In genomic region chr3:95200562-95200961, GRCm38 (mm10) we compare ENCODE assay signal across 20 mouse cellular contexts. TPM values are rescaled to one million over a fixed set of nuclear protein-coding genes. Genes with fewer than 3 reads are reported as not detected.
DNase-seq lines count a peak whose midpoint lies in the region; ATAC-seq and TF ChIP-seq lines count a peak whose summit lies in the region.
"Had no signal": no experiment of that assay in that cellular context is flagged by ENCODE, and none has a peak within 500 bp of the region (broad histone marks: within the 10 kb centered on the region; RNA-seq: fewer than 3 reads in every experiment).

No protein-coding gene starts in this region.

- ATAC-seq in forebrain, postnatal 0 days = peak; percentile 65
- no peak for ATAC-seq in kidney, embryonic 16.5 days (ENCODE audit: low FRiP score, low TSS enrichment)
- no peak for ATAC-seq in kidney, embryonic 14.5 days (ENCODE audit: low FRiP score, low TSS enrichment)
- ATAC-seq in stomach, postnatal 0 days (ENCODE audit: low FRiP score, low TSS enrichment) = no peak
- ATAC-seq: forebrain, embryonic 16.5 days had no signal

- no peaks in the 10 kb centered on the region for H3K27me3 ChIP-seq in forebrain, postnatal 0 days (ENCODE audit: insufficient read depth, low read length)
- H3K27me3 ChIP-seq in forebrain, embryonic 10.5 days (ENCODE audit: poor library complexity, severe bottlenecking) = no peaks in the 10 kb centered on the region
- no peaks in the 10 kb centered on the region for H3K27me3 ChIP-seq in kidney, embryonic 16.5 days (ENCODE audit: insufficient read depth, low read length)
- no peaks in the 10 kb centered on the region for H3K27me3 ChIP-seq in kidney, embryonic 14.5 days (ENCODE audit: control insufficient read depth, insufficient read depth, low read length)
- no peaks in the 10 kb centered on the region for H3K27me3 ChIP-seq in stomach, postnatal 0 days (ENCODE audit: control insufficient read depth, insufficient read depth, low read length)
- H3K27me3 ChIP-seq: forebrain, embryonic 12.5 days; heart, embryonic 13.5 days; hindbrain, embryonic 15.5 days had no signal

- H3K9me3 ChIP-seq in forebrain, postnatal 0 days (ENCODE audit: low read length) = no peaks in the 10 kb centered on the region
- no peaks in the 10 kb centered on the region for H3K9me3 ChIP-seq in forebrain, embryonic 10.5 days
- H3K9me3 ChIP-seq in kidney, embryonic 16.5 days (ENCODE audit: low read length) = no peaks in the 10 kb centered on the region
- H3K9me3 ChIP-seq in kidney, embryonic 14.5 days (ENCODE audit: control insufficient read depth, low read length) = no peaks in the 10 kb centered on the region
- H3K9me3 ChIP-seq in stomach, postnatal 0 days (ENCODE audit: control insufficient read depth, low read length) = no peaks in the 10 kb centered on the region
- H3K9me3 ChIP-seq: forebrain, embryonic 12.5 days; heart, embryonic 13.5 days; hindbrain, embryonic 15.5 days had no signal

- peak; percentile 47 for DNase-seq in forebrain, postnatal 0 days
- no peak for DNase-seq in forebrain, embryonic 10.5 days (ENCODE audit: extremely low spot score, low spot score)
- peak; percentile 59 for DNase-seq in brain, adult 2 months (ENCODE audit: low read depth, low spot score)
- no peak for DNase-seq in stomach, postnatal 0 days (ENCODE audit: low spot score)
- no peak for DNase-seq in left cerebral cortex, postnatal 36 days (ENCODE audit: low spot score in 2 of 2)
- DNase-seq: adrenal gland, postnatal 10 days; cerebellum, adult 18-20 months; cerebellum, adult 9-11 months; cerebellum, postnatal 36 days; gastrocnemius, postnatal 36 days; heart, postnatal 36 days had no signal

- peaks cover 31% of the 10 kb centered on the region for H3K36me3 ChIP-seq in forebrain, postnatal 0 days (ENCODE audit: insufficient read depth)
- H3K36me3 ChIP-seq in forebrain, embryonic 10.5 days (replicated peaks) = peaks cover 99% of the 10 kb centered on the region
- H3K36me3 ChIP-seq in kidney, embryonic 16.5 days (ENCODE audit: insufficient read depth, low read length) = peaks cover 64% of the 10 kb centered on the region
- peaks cover 79% of the 10 kb centered on the region for H3K36me3 ChIP-seq in kidney, embryonic 14.5 days (ENCODE audit: control insufficient read depth, insufficient read depth, low read length)
- peaks cover 47% of the 10 kb centered on the region for H3K36me3 ChIP-seq in stomach, postnatal 0 days (ENCODE audit: control insufficient read depth, insufficient read depth, low read length)

- H3K27ac ChIP-seq in forebrain, postnatal 0 days (ENCODE audit: low read depth, low read length) = peak overlapping the region; percentile 35; the same call in 1 of the 2 replicates
- H3K27ac ChIP-seq in forebrain, embryonic 10.5 days = no peak overlapping the region
- peak overlapping the region; percentile 83 for H3K27ac ChIP-seq in kidney, embryonic 16.5 days (ENCODE audit: low read length)
- no peak overlapping the region for H3K27ac ChIP-seq in kidney, embryonic 14.5 days (ENCODE audit: low read depth, low read length)
- peak overlapping the region; percentile 69 for H3K27ac ChIP-seq in stomach, postnatal 0 days (replicated peaks)
- H3K27ac ChIP-seq: forebrain, embryonic 12.5 days; heart, embryonic 13.5 days; hindbrain, embryonic 15.5 days had no signal

- H3K4me2 ChIP-seq in forebrain, postnatal 0 days (ENCODE audit: low read depth) = no peak overlapping the region
- H3K4me2 ChIP-seq in kidney, embryonic 16.5 days (replicated peaks; ENCODE audit: low read depth, low read length) = no peak overlapping the region
- no peak overlapping the region for H3K4me2 ChIP-seq in kidney, embryonic 14.5 days (replicated peaks; ENCODE audit: low read depth, low read length)
- H3K4me2 ChIP-seq in stomach, postnatal 0 days (replicated peaks; ENCODE audit: low read depth) = no peak overlapping the region
- H3K4me2 ChIP-seq: forebrain, embryonic 12.5 days; heart, embryonic 13.5 days; hindbrain, embryonic 15.5 days had no signal

- H3K9ac ChIP-seq in forebrain, postnatal 0 days = no peak overlapping the region
- no peak overlapping the region for H3K9ac ChIP-seq in kidney, embryonic 16.5 days (replicated peaks; ENCODE audit: low read length)
- no peak overlapping the region for H3K9ac ChIP-seq in kidney, embryonic 14.5 days (ENCODE audit: low read depth, low read length)
- no peak overlapping the region for H3K9ac ChIP-seq in stomach, postnatal 0 days (ENCODE audit: low read length)
- H3K9ac ChIP-seq: forebrain, embryonic 12.5 days; heart, embryonic 13.5 days; hindbrain, embryonic 15.5 days had no signal

- no peak overlapping the region for H3K4me3 ChIP-seq in forebrain, postnatal 0 days (ENCODE audit: low read depth, low read length)
- no peak overlapping the region for H3K4me3 ChIP-seq in forebrain, embryonic 10.5 days
- H3K4me3 ChIP-seq in kidney, embryonic 16.5 days (ENCODE audit: low read length) = no peak overlapping the region
- no peak overlapping the region for H3K4me3 ChIP-seq in kidney, embryonic 14.5 days (ENCODE audit: low read length)
- H3K4me3 ChIP-seq in stomach, postnatal 0 days (ENCODE audit: low read depth, low read length) = no peak overlapping the region
- H3K4me3 ChIP-seq: forebrain, embryonic 12.5 days; heart, embryonic 13.5 days; hindbrain, embryonic 15.5 days had no signal

- intact Hi-C loops in left cerebral cortex, postnatal 36 days (cut with DNase I) = no loop called here

- no peaks in the 10 kb centered on the region for H3K4me1 ChIP-seq in forebrain, postnatal 0 days (ENCODE audit: insufficient read depth)
- no peaks in the 10 kb centered on the region for H3K4me1 ChIP-seq in forebrain, embryonic 10.5 days
- H3K4me1 ChIP-seq in kidney, embryonic 16.5 days (ENCODE audit: insufficient read depth, low read length) = no peaks in the 10 kb centered on the region
- H3K4me1 ChIP-seq in kidney, embryonic 14.5 days (ENCODE audit: control insufficient read depth, insufficient read depth, low read length) = no peaks in the 10 kb centered on the region; the same call in 1 of the 2 replicates
- no peaks in the 10 kb centered on the region for H3K4me1 ChIP-seq in stomach, postnatal 0 days (replicated peaks; ENCODE audit: control insufficient read depth, insufficient read depth)
- H3K4me1 ChIP-seq: forebrain, embryonic 12.5 days; heart, embryonic 13.5 days; hindbrain, embryonic 15.5 days had no signal

- no peak for TF ChIP-seq CTCF in forebrain, postnatal 0 days (IDR thresholded peaks at IDR 0.05; ENCODE audit: low read depth)
- no peak for TF ChIP-seq CTCF in stomach, postnatal 0 days (IDR thresholded peaks at IDR 0.05; ENCODE audit: low read depth)

- whole genome bisulfite sequencing in forebrain, postnatal 0 days = 53% methylated on average over 2 of the region's 2 CpGs
- 81% methylated on average over 2 of the region's 2 CpGs for WGBS in forebrain, embryonic 10.5 days
- WGBS in kidney, embryonic 16.5 days = 71% methylated on average over 2 of the region's 2 CpGs
- WGBS in kidney, embryonic 14.5 days = 75% methylated on average over 2 of the region's 2 CpGs
- WGBS in stomach, postnatal 0 days = 70% methylated on average over 2 of the region's 2 CpGs

- no peak for TF ChIP-seq EP300 in stomach, postnatal 0 days (optimal IDR thresholded peaks at IDR 0.05)

RNA-seq across cellular contexts. Expression of gene Gabpb2, which starts 17.2 kb away (rescaled TPM):
- 6.1 and 9.9 TPM in 2 replicates for total RNA-seq in forebrain, postnatal 0 days (2014; rRNA removed)
- polyA plus RNA-seq in forebrain, postnatal 0 days (2015; fragmentation: Nextera tagmentation; extraction: Ambion mirVana) = 0.54 and 1.5 TPM in 2 replicates
- 13.5 and 13.7 TPM in 2 replicates for polyA plus RNA-seq in forebrain, embryonic 10.5 days (2016; fragmentation: Nextera tagmentation; extraction: Ambion mirVana)
- 8.8 and 10.8 TPM in 2 replicates for polyA plus RNA-seq in kidney, embryonic 16.5 days (2015; fragmentation: Nextera tagmentation; extraction: Ambion mirVana)
- polyA plus RNA-seq in kidney, embryonic 14.5 days (2014; fragmentation: Nextera tagmentation; extraction: Ambion mirVana) = 9.7 and 15.4 TPM in 2 replicates
- 3.3 and 3.4 TPM in 2 replicates for polyA plus RNA-seq in stomach, postnatal 0 days (2015; fragmentation: Nextera tagmentation; extraction: Ambion mirVana)
- 10 to 100 TPM in 1 of 2 experiments, 1 to 10 TPM in 1; 6.3 to 13.4 TPM for total RNA-seq in left cerebral cortex, postnatal 36 days (2021)

RNA-seq across cellular contexts. Expression of gene Cdc42se1, which starts 28.0 kb away (rescaled TPM):
- total RNA-seq in forebrain, postnatal 0 days (2014; rRNA removed) = 55.7 and 68.0 TPM in 2 replicates
- 54.2 and 54.9 TPM in 2 replicates for polyA plus RNA-seq in forebrain, postnatal 0 days (2015; fragmentation: Nextera tagmentation; extraction: Ambion mirVana)
- 95.5 and 104 TPM in 2 replicates for polyA plus RNA-seq in forebrain, embryonic 10.5 days (2016; fragmentation: Nextera tagmentation; extraction: Ambion mirVana)
- 90.3 and 94.4 TPM in 2 replicates for polyA plus RNA-seq in kidney, embryonic 16.5 days (2015; fragmentation: Nextera tagmentation; extraction: Ambion mirVana)
- polyA plus RNA-seq in kidney, embryonic 14.5 days (2014; fragmentation: Nextera tagmentation; extraction: Ambion mirVana) = 109 and 113 TPM in 2 replicates
- polyA plus RNA-seq in stomach, postnatal 0 days (2015; fragmentation: Nextera tagmentation; extraction: Ambion mirVana) = 88.1 and 99.4 TPM in 2 replicates
- 10 to 100 TPM; 64.4 to 68.0 TPM for total RNA-seq in left cerebral cortex, postnatal 36 days (2021)

RNA-seq across cellular contexts. Expression of gene Mllt11, which starts 31.4 kb away (rescaled TPM):
- 207 and 235 TPM in 2 replicates for total RNA-seq in forebrain, postnatal 0 days (2014; rRNA removed)
- 578 and 712 TPM in 2 replicates for polyA plus RNA-seq in forebrain, postnatal 0 days (2015; fragmentation: Nextera tagmentation; extraction: Ambion mirVana)
- polyA plus RNA-seq in forebrain, embryonic 10.5 days (2016; fragmentation: Nextera tagmentation; extraction: Ambion mirVana) = 19.6 and 22.4 TPM in 2 replicates
- polyA plus RNA-seq in kidney, embryonic 16.5 days (2015; fragmentation: Nextera tagmentation; extraction: Ambion mirVana) = 14.0 and 16.6 TPM in 2 replicates
- 18.5 and 19.1 TPM in 2 replicates for polyA plus RNA-seq in kidney, embryonic 14.5 days (2014; fragmentation: Nextera tagmentation; extraction: Ambion mirVana)
- polyA plus RNA-seq in stomach, postnatal 0 days (2015; fragmentation: Nextera tagmentation; extraction: Ambion mirVana) = 11.0 and 11.8 TPM in 2 replicates
- 100 to 1,000 TPM; 292 to 336 TPM for total RNA-seq in left cerebral cortex, postnatal 36 days (2021)

RNA-seq across cellular contexts. Expression of gene Sema6c, which starts 40.3 kb away (rescaled TPM):
- 75.2 and 94.1 TPM in 2 replicates for total RNA-seq in forebrain, postnatal 0 days (2014; rRNA removed)
- 24.2 and 28.4 TPM in 2 replicates for polyA plus RNA-seq in forebrain, postnatal 0 days (2015; fragmentation: Nextera tagmentation; extraction: Ambion mirVana)
- polyA plus RNA-seq in forebrain, embryonic 10.5 days (2016; fragmentation: Nextera tagmentation; extraction: Ambion mirVana) = 3.9 and 4.2 TPM in 2 replicates
- 3.0 and 3.1 TPM in 2 replicates for polyA plus RNA-seq in kidney, embryonic 16.5 days (2015; fragmentation: Nextera tagmentation; extraction: Ambion mirVana)
- polyA plus RNA-seq in kidney, embryonic 14.5 days (2014; fragmentation: Nextera tagmentation; extraction: Ambion mirVana) = 5.3 and 5.8 TPM in 2 replicates
- polyA plus RNA-seq in stomach, postnatal 0 days (2015; fragmentation: Nextera tagmentation; extraction: Ambion mirVana) = 1.7 and 2.2 TPM in 2 replicates
- 10 to 100 TPM; 20.2 to 21.0 TPM for total RNA-seq in left cerebral cortex, postnatal 36 days (2021)

RNA-seq across cellular contexts. Expression of gene Gm128, which starts 40.8 kb away (rescaled TPM):
- 0.29 TPM in 1 of 2 replicates, not detected in the other for total RNA-seq in forebrain, postnatal 0 days (2014; rRNA removed)
- polyA plus RNA-seq in forebrain, postnatal 0 days (2015; fragmentation: Nextera tagmentation; extraction: Ambion mirVana) = 0.11 and 0.28 TPM in 2 replicates
- 0.23 and 0.30 TPM in 2 replicates for polyA plus RNA-seq in forebrain, embryonic 10.5 days (2016; fragmentation: Nextera tagmentation; extraction: Ambion mirVana)
- polyA plus RNA-seq in kidney, embryonic 16.5 days (2015; fragmentation: Nextera tagmentation; extraction: Ambion mirVana) = 0.53 and 0.55 TPM in 2 replicates
- polyA plus RNA-seq in kidney, embryonic 14.5 days (2014; fragmentation: Nextera tagmentation; extraction: Ambion mirVana) = 0.19 and 0.57 TPM in 2 replicates
- 0.21 and 0.38 TPM in 2 replicates for polyA plus RNA-seq in stomach, postnatal 0 days (2015; fragmentation: Nextera tagmentation; extraction: Ambion mirVana)
- total RNA-seq in left cerebral cortex, postnatal 36 days (2021) = under 1 TPM; 0.20 to 0.27 TPM
- total RNA-seq: gastrocnemius, adult 8-10 months; gastrocnemius, postnatal 36 days; heart, postnatal 36 days had no signal
- polyA plus RNA-seq: forebrain, embryonic 16.5 days; heart, postnatal 0 days; hindbrain, embryonic 11.5 days had no signal

Comparison
In these comparisons a context has a peak if more than half of its experiments do, and no peak if none do; other contexts are left out.
1. DNase-seq: peak in forebrain, postnatal 0 days (single experiment) and brain, adult 2 months (single experiment); none in forebrain, embryonic 10.5 days (single experiment), stomach, postnatal 0 days (single experiment) and left cerebral cortex, postnatal 36 days (0 of 2).
2. H3K27ac ChIP-seq: peak in forebrain, postnatal 0 days (single experiment), kidney, embryonic 16.5 days (single experiment) and stomach, postnatal 0 days (single experiment); none in forebrain, embryonic 10.5 days (single experiment) and kidney, embryonic 14.5 days (single experiment).
3. RNA of gene Mllt11, which starts 31.4 kb away (polyA plus RNA-seq): 578 to 712 TPM in forebrain, postnatal 0 days; 19.6 to 22.4 TPM in forebrain, embryonic 10.5 days, 18.5 to 19.1 TPM in kidney, embryonic 14.5 days, 14.0 to 16.6 TPM in kidney, embryonic 16.5 days and 11.0 to 11.8 TPM in stomach, postnatal 0 days; every median in the first group is over 10 times any median in the second.